In genomic region chr12:25320262-25320767, GRCm38 (mm10) we compare ENCODE assay signal across 16 mouse cellular contexts.
"Had no signal": no experiment of that assay in that cellular context is flagged by ENCODE, and none has a peak within 500 bp of the region (broad histone marks: within the 10 kb centered on the region; RNA-seq: fewer than 3 reads in every experiment).

No protein-coding gene starts in this region.

- H3K27me3 ChIP-seq: lung, embryonic 15.5 days; megakaryocyte, embryonic 14.5 days; midbrain, embryonic 13.5 days; midbrain, embryonic 15.5 days; neural tube, embryonic 12.5 days had no signal

- H3K27ac ChIP-seq: liver, embryonic 14.5 days; lung, embryonic 15.5 days; midbrain, embryonic 13.5 days; midbrain, embryonic 15.5 days; neural tube, embryonic 12.5 days had no signal

- H3K4me3 ChIP-seq: lung, embryonic 15.5 days; megakaryocyte, embryonic 14.5 days; midbrain, embryonic 13.5 days; midbrain, embryonic 15.5 days; neural tube, embryonic 12.5 days had no signal

- H3K9ac ChIP-seq: liver, embryonic 14.5 days; lung, embryonic 15.5 days; midbrain, embryonic 13.5 days; midbrain, embryonic 15.5 days; neural tube, embryonic 12.5 days had no signal

- DNase-seq: lung, adult 2 months; lung, postnatal 14 days; lung, postnatal 4 days; right cerebral cortex, postnatal 14 days; right cerebral cortex, postnatal 4 days; spleen, adult 18-20 months; thymus, adult 18-20 months; thymus, postnatal 14 days; thymus, postnatal 36 days had no signal

- H3K4me2 ChIP-seq: lung, embryonic 15.5 days; midbrain, embryonic 11.5 days; midbrain, embryonic 13.5 days; midbrain, embryonic 15.5 days; neural tube, embryonic 12.5 days had no signal

- H3K36me3 ChIP-seq: lung, embryonic 15.5 days; midbrain, embryonic 13.5 days; midbrain, embryonic 15.5 days; neural tube, embryonic 12.5 days had no signal

- H3K4me1 ChIP-seq: midbrain, embryonic 13.5 days; midbrain, embryonic 15.5 days; neural tube, embryonic 12.5 days had no signal

- H3K9me3 ChIP-seq: lung, embryonic 15.5 days; midbrain, embryonic 13.5 days; midbrain, embryonic 15.5 days; neural tube, embryonic 12.5 days had no signal
